Mouse (Mus musculus): ENCODE measurements at regions not wholly inside any gene's neighbourhood (a gene's known extent, or its start where the extent isn't known, plus 50 kb on each side); places are given as distances from the start of the nearest gene placed in this dataset.

DNA sequence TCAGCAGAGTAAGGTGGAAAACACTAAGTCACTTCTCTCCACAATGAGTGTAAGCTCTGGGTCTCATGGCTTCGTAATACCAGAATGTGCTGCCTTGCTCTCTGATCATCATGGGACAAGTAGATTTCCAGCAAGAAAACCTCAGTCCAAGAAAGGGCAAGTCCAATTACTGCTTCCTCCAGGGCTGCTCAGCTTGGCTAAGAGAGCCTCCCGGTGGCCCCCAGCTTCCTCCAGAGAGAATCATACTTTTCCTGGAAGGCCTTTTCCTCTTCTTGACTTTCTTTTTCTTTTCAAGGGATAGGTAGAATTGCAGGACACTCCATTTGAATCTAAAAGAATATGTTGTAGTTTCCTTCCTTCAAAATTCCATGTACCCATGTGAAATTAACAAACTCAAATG is 326.8 kb upstream of the Pbx1 start:
- TF ChIP-seq POLR2A (IDR thresholded peaks at IDR 0.05; ENCODE audit: low read depth, low read length) (no peak), CTCF (conservative IDR thresholded peaks at IDR 0.05; ENCODE audit: insufficient read depth, insufficient read length, low read depth, low read length) (no peak; the same call in 1 of the 2 replicates)

Measured in kidney, adult 2 months (tissue).